Mouse (Mus musculus) MEL (cell line): Measurements from ENCODE around the gene Acvr1. TPM values are rescaled to one million over a fixed set of nuclear protein-coding genes. Genes with fewer than 3 reads are reported as not detected.

Experiments
- DNase-seq: peaks from one replicate; pipeline ENCODE4 v3.0.0; 2011; ENCODE audit warnings: low read depth, low spot score
- H3K27ac ChIP-seq: 2 replicates; pipeline ENCODE4 v1.5.1; 2012; ENCODE audit warnings: low read depth, mild to moderate bottlenecking, control low read depth, low read length, moderate library complexity; ENCODE audit not compliant: control insufficient read depth
- H3K27me3 ChIP-seq, 2 experiments: fragments of 150-350 bp in 1 of 2; sonication (generic) in 1 of 2; 2 replicates each; pipeline ENCODE4 v1.6.1; 2012; ENCODE audit warnings: low read length in 2 of 2, mild to moderate bottlenecking in 2 of 2, improper control_type of control experiment in 1 of 2, moderate library complexity in 1 of 2; ENCODE audit not compliant: insufficient read depth in 2 of 2, control insufficient read depth in 1 of 2
- H3K36me3 ChIP-seq, 2 experiments: 2 replicates each; pipeline ENCODE4 v1.6.1; 2012 to 2014; ENCODE audit warnings: low read length in 2 of 2, improper control_type of control experiment in 1 of 2, inconsistent platforms in 1 of 2, mild to moderate bottlenecking in 1 of 2; ENCODE audit not compliant: insufficient read depth in 2 of 2, control insufficient read depth in 1 of 2
- H3K4me1 ChIP-seq, 2 experiments: fragments of 150-350 bp in 1 of 2; sonication (generic) in 1 of 2; 2 replicates each; pipeline ENCODE4 v1.6.1; 2012; ENCODE audit warnings: low read length in 2 of 2, improper control_type of control experiment in 1 of 2, mild to moderate bottlenecking in 1 of 2; ENCODE audit not compliant: insufficient read depth in 2 of 2, control insufficient read depth in 1 of 2
- H3K4me3 ChIP-seq, 2 experiments: fragments of 150-350 bp in 1 of 2; sonication (generic) in 1 of 2; 2 replicates each; pipeline ENCODE4 v1.5.1; 2012; ENCODE audit warnings: low read depth in 2 of 2, low read length in 2 of 2, mild to moderate bottlenecking in 2 of 2, moderate library complexity in 2 of 2, control low read depth in 1 of 2, improper control_type of control experiment in 1 of 2; ENCODE audit not compliant: control insufficient read depth in 1 of 2, insufficient read depth in 1 of 2
- H3K79me2 ChIP-seq: 2 replicates; pipeline ENCODE4 v1.6.1; 2012; ENCODE audit warnings: mild to moderate bottlenecking, low read length, moderate library complexity; ENCODE audit not compliant: control insufficient read depth, poor library complexity, insufficient read depth
- H3K9ac ChIP-seq: 2 replicates; pipeline ENCODE4 v1.6.1; 2012; ENCODE audit warnings: low read depth, mild to moderate bottlenecking, control low read depth, low read length, moderate library complexity; ENCODE audit not compliant: control insufficient read depth, poor library complexity, severe bottlenecking
- H3K9me3 ChIP-seq: fragments of 150-350 bp; sonication (generic); replicated peaks from 2 replicates; pipeline ENCODE4 v1.6.1; 2012; ENCODE audit warnings: mild to moderate bottlenecking, low read length, improper control_type of control experiment, moderate library complexity; ENCODE audit not compliant: insufficient read depth
- CHD2 ChIP-seq: IDR thresholded peaks from 2 replicates; pipeline ENCODE4 v1.6.1; 2011; ENCODE audit warnings: low read length, improper control_type of control experiment
- ELF1 ChIP-seq: IDR thresholded peaks from 2 replicates; pipeline ENCODE4 v1.6.1; 2014; ENCODE audit warnings: low read depth, mild to moderate bottlenecking, inconsistent platforms, low read length, improper control_type of control experiment, moderate library complexity
- ETS1 ChIP-seq: IDR thresholded peaks from 2 replicates; pipeline ENCODE4 v1.6.1; 2012; ENCODE audit warnings: low read depth, mild to moderate bottlenecking, inconsistent platforms, low read length, improper control_type of control experiment, moderate library complexity
- HCFC1 ChIP-seq: IDR thresholded peaks from 2 replicates; pipeline ENCODE4 v1.6.1; 2012; ENCODE audit warnings: low read depth, mild to moderate bottlenecking, inconsistent platforms, low read length, improper control_type of control experiment, moderate library complexity
- MAFK ChIP-seq: IDR thresholded peaks from 2 replicates; pipeline ENCODE4 v1.6.1; 2011; ENCODE audit warnings: low read depth, mild to moderate bottlenecking, low read length, improper control_type of control experiment, borderline replicate concordance
- MAX ChIP-seq: IDR thresholded peaks from 2 replicates; pipeline ENCODE4 v1.6.1; 2011; ENCODE audit warnings: low read length, improper control_type of control experiment
- MAZ ChIP-seq: IDR thresholded peaks from 2 replicates; pipeline ENCODE4 v1.6.1; 2012; ENCODE audit warnings: low read depth, mild to moderate bottlenecking, inconsistent platforms, low read length, improper control_type of control experiment
- MXI1 ChIP-seq: IDR thresholded peaks from 2 replicates; pipeline ENCODE4 v1.6.1; 2011; ENCODE audit warnings: mild to moderate bottlenecking, low read depth, low read length, improper control_type of control experiment
- POLR2A ChIP-seq, 2 experiments: IDR thresholded peaks; 2 replicates each; pipeline ENCODE4 v1.6.1; 2011 to 2012; ENCODE audit warnings: low read length in 2 of 2, mild to moderate bottlenecking in 2 of 2, control low read depth in 1 of 2, improper control_type of control experiment in 1 of 2, low read depth in 1 of 2, moderate library complexity in 1 of 2; ENCODE audit not compliant: control insufficient read depth in 1 of 2, insufficient read depth in 1 of 2, poor library complexity in 1 of 2
- POLR2AphosphoS5 ChIP-seq: IDR thresholded peaks from 2 replicates; pipeline ENCODE4 v1.6.1; 2012; ENCODE audit warnings: low read depth, borderline replicate concordance, mild to moderate bottlenecking, inconsistent platforms, low read length, moderate library complexity, mixed read lengths
- RCOR1 ChIP-seq: IDR thresholded peaks from 2 replicates; pipeline ENCODE4 v1.6.1; 2012; ENCODE audit warnings: low read depth, mild to moderate bottlenecking, inconsistent platforms, low read length, improper control_type of control experiment
- polyA plus RNA-seq, 2 experiments: library from polyadenylated mRNA; stranded (reverse) in 1 of 2; unstranded in 1 of 2; fragments of >175 nt in 1 of 2; fragments of >200 nt in 1 of 2; gene quantifications; 2 replicates each; pipeline versions ENCODE4 v1.2.1 to v1.2.4; 2012; ENCODE audit warnings: low replicate concordance in 2 of 2, low read depth in 1 of 2; ENCODE audit not compliant: insufficient read length in 2 of 2, insufficient read depth in 1 of 2, missing spikeins in 1 of 2
- total RNA-seq: library from RNA; depleted of rRNA; stranded (reverse); fragments of 300-350 nt; gene quantifications from 2 replicates; pipeline ENCODE4 v1.2.3, GENCODE M21; 2012

The Acvr1 gene
- total and polyA plus RNA-seq, 3 experiments, result not detected

GRCm38 (mm10) chr2:58538196-58538595 is 28.8 kb downstream of the Acvr1 start:
- Histone ChIP-seq H3K4me3 (no peak overlapping the region), H3K9ac (no peak overlapping the region), H3K79me2 (no peaks in the 10 kb centered on the region), H3K36me3 (no peaks in the 10 kb centered on the region), H3K27ac (no peak overlapping the region), H3K27me3 (no peaks in the 10 kb centered on the region), H3K4me1 (no peaks in the 10 kb centered on the region), H3K9me3 (no peaks in the 10 kb centered on the region)
- TF ChIP-seq MAX (no peak), ETS1 (no peak), MXI1 (no peak), MAZ (no peak), POLR2A (IDR thresholded peaks at IDR 0.05; ENCODE audit: control insufficient read depth in 1 of 2, insufficient read depth in 1 of 2, low read depth in 1 of 2, low read length in 2 of 2, poor library complexity in 1 of 2) (no peak)
- DNase-seq, result no peak

GRCm38 (mm10) chr2:58536796-58537195 is 30.2 kb downstream of the Acvr1 start:
- H3K27ac ChIP-seq, result no peak overlapping the region
- TF ChIP-seq POLR2A (IDR thresholded peaks at IDR 0.05; ENCODE audit: control insufficient read depth in 1 of 2, insufficient read depth in 1 of 2, low read depth in 1 of 2, low read length in 2 of 2, poor library complexity in 1 of 2) (no peak), MXI1 (no peak), POLR2AphosphoS5 (no peak), ELF1 (no peak), CHD2 (no peak), HCFC1 (no peak)
- H3K27me3 ChIP-seq, result no peaks in the 10 kb centered on the region
- no peaks in the 10 kb centered on the region for H3K79me2 ChIP-seq
- DNase-seq, result no peak
- no peaks in the 10 kb centered on the region for H3K36me3 ChIP-seq
- no peaks in the 10 kb centered on the region for H3K9me3 ChIP-seq
- H3K9ac ChIP-seq, result no peak overlapping the region
- H3K4me3 ChIP-seq, result no peak overlapping the region
- H3K4me1 ChIP-seq, result no peaks in the 10 kb centered on the region

- Histone ChIP-seq H3K27me3 (no peaks in the 10 kb centered on the region), H3K4me1 (no peaks in the 10 kb centered on the region), H3K9me3 (no peaks in the 10 kb centered on the region), H3K4me3 (no peak overlapping the region), H3K9ac (no peak overlapping the region), H3K79me2 (no peaks in the 10 kb centered on the region), H3K36me3 (no peaks in the 10 kb centered on the region), H3K27ac (no peak overlapping the region)
- no peak for DNase-seq
- TF ChIP-seq RCOR1 (no peak), MAFK (no peak), HCFC1 (no peak), POLR2A (IDR thresholded peaks at IDR 0.05; ENCODE audit: control insufficient read depth in 1 of 2, insufficient read depth in 1 of 2, low read depth in 1 of 2, low read length in 2 of 2, poor library complexity in 1 of 2) (no peak)
Measured at GRCm38 (mm10) chr2:58535233-58535632, 31.7 kb downstream of the Acvr1 start.
